Mouse (Mus musculus): Measurements from ENCODE around the gene Srebf2. TPM values are rescaled to one million over a fixed set of nuclear protein-coding genes. Genes with fewer than 3 reads are reported as not detected.

Srebf2 gene
- total and polyA plus RNA-seq, 3 experiments, result 93.2 to 261 (median 101) TPM

GRCm38 (mm10) chr15:82156298-82156697 is 9.3 kb downstream of the Srebf2 start:
- no peak for DNase-seq

GRCm38 (mm10) chr15:82156902-82157301 is 9.9 kb downstream of the Srebf2 start:
- DNase-seq, result no peak

- DNase-seq, result no peak
Observed at GRCm38 (mm10) chr15:82158243-82159035, 11.5 kb downstream of the Srebf2 start.

GRCm38 (mm10) chr15:82159471-82159870 is 12.5 kb downstream of the Srebf2 start:
- no peak for DNase-seq

- no peak for DNase-seq
Observed at GRCm38 (mm10) chr15:82160731-82161640, 14.0 kb downstream of the Srebf2 start.

GRCm38 (mm10) chr15:82161965-82162600 is 15.1 kb downstream of the Srebf2 start:
- DNase-seq, result no peak

GRCm38 (mm10) chr15:82163356-82164060 is 16.5 kb downstream of the Srebf2 start:
- no peak for DNase-seq

- no peak for DNase-seq
Observed at GRCm38 (mm10) chr15:82164061-82164399, 17.0 kb downstream of the Srebf2 start.

GRCm38 (mm10) chr15:82164496-82164895 is 17.5 kb downstream of the Srebf2 start:
- no peak for DNase-seq

GRCm38 (mm10) chr15:82165332-82166239 is 18.6 kb downstream of the Srebf2 start:
- DNase-seq, result peak; percentile 63

GRCm38 (mm10) chr15:82166240-82167100 is 19.5 kb downstream of the Srebf2 start:
- DNase-seq, result no peak

GRCm38 (mm10) chr15:82167201-82168168 is 20.5 kb downstream of the Srebf2 start:
- DNase-seq, result no peak

GRCm38 (mm10) chr15:82169671-82170070 is 22.7 kb downstream of the Srebf2 start:
- no peak for DNase-seq

- no peak for DNase-seq
Observed at GRCm38 (mm10) chr15:82170437-82171377, 23.7 kb downstream of the Srebf2 start.

- no peak for DNase-seq
Observed at GRCm38 (mm10) chr15:82172648-82173047, 25.7 kb downstream of the Srebf2 start.

GRCm38 (mm10) chr15:82175091-82175490 is 28.1 kb downstream of the Srebf2 start:
- peak; percentile 57 for DNase-seq

- DNase-seq, result no peak
Observed at GRCm38 (mm10) chr15:82177743-82178290, 30.8 kb downstream of the Srebf2 start.

All from adrenal gland, adult 2 months (tissue).